Mouse (Mus musculus) liver, embryonic 16.5 days (tissue): ENCODE data around the gene Hspb3. TPM values are rescaled to one million over a fixed set of nuclear protein-coding genes. Genes with fewer than 3 reads are reported as not detected.
A peak's percentile ranks its signal among the peaks of the same experiment; 100 is the strongest.

Experiments
- ATAC-seq: fragments of 200-750 bp; cut with Nextera tagmentation; 2 replicates; pipeline ENCODE4 v1.8.0; 2017; ENCODE audit warnings: low read depth, mild to moderate bottlenecking, moderate number of reproducible peaks, moderate library complexity
- H3K27ac ChIP-seq: fragments of 300-500 bp; sonication (generic); 2 replicates; pipeline ENCODE4 v1.5.1; 2014; ENCODE audit warnings: mild to moderate bottlenecking, low read length
- H3K27me3 ChIP-seq: fragments of 300-500 bp; sonication (generic); 2 replicates; pipeline ENCODE4 v1.6.1; 2014; ENCODE audit warnings: low read depth, low read length, mixed read lengths; ENCODE audit not compliant: control insufficient read depth, insufficient read depth
- H3K36me3 ChIP-seq: fragments of 300-500 bp; sonication (generic); 2 replicates; pipeline ENCODE4 v1.6.1; 2014; ENCODE audit warnings: mild to moderate bottlenecking; ENCODE audit not compliant: control insufficient read depth, insufficient read depth
- H3K4me1 ChIP-seq: fragments of 300-500 bp; sonication (generic); 2 replicates; pipeline ENCODE4 v1.6.1; 2014; ENCODE audit warnings: low read depth, low read length, mixed read lengths; ENCODE audit not compliant: control insufficient read depth
- H3K4me2 ChIP-seq: fragments of 300-500 bp; sonication (generic); 2 replicates; pipeline ENCODE4 v1.6.1; 2014; ENCODE audit warnings: low read depth, low read length, mixed read lengths
- H3K4me3 ChIP-seq: fragments of 300-500 bp; sonication (generic); 2 replicates; pipeline ENCODE4 v1.5.1; 2014; ENCODE audit warnings: low read depth, mild to moderate bottlenecking, low read length
- H3K9ac ChIP-seq: fragments of 300-500 bp; sonication (generic); 2 replicates; pipeline ENCODE4 v1.6.1; 2014; ENCODE audit warnings: low read depth, low read length
- H3K9me3 ChIP-seq: fragments of 300-500 bp; sonication (generic); replicated peaks from 2 replicates; pipeline ENCODE4 v1.6.1; 2016; ENCODE audit warnings: low read length; ENCODE audit not compliant: control insufficient read depth
- WGBS: fragments of 180-500 bp; shearing (Covaris S2); extraction: QIAGEN DNeasy Blood & Tissue Kit; methylation state at CpG from one replicate; pipeline ENCODE4 v1.1.7; 2014; ENCODE audit not compliant: insufficient replicate concordance; 5-methylcytosine and 5-hydroxymethylcytosine counted together
- polyA plus RNA-seq: library from polyadenylated mRNA; unstranded; fragments of >200 nt; fragmentation: Nextera tagmentation; extraction: Ambion mirVana; gene quantifications from 2 replicates; pipeline ENCODE4 v1.2.1, GENCODE M21; 2015

The Hspb3 gene
- 0.35 and 0.70 TPM in 2 replicates for polyA plus RNA-seq

- Histone ChIP-seq H3K4me1 (no peaks in the 10 kb centered on the region), H3K27me3 (no peaks in the 10 kb centered on the region), H3K9me3 (no peaks in the 10 kb centered on the region), H3K36me3 (no peaks in the 10 kb centered on the region), H3K4me2 (no peak within 1 kb of the TSS), H3K4me3 (no peak within 1 kb of the TSS), H3K27ac (no peak within 1 kb of the TSS), H3K9ac (no peak within 1 kb of the TSS)
- no peak for ATAC-seq
- WGBS: 58% methylated on average over 28 of the region's 28 CpGs
These were observed at the start of gene Hspb3 for GRCm38 (mm10) chr13:113663151-113663779. Gene Hspb3, minus strand, starts transcription at chr13:113663676.

GRCm38 (mm10) chr13:113713186-113713585 lies 49.7 kb upstream of the Hspb3 start:
- no peaks in the 10 kb centered on the region for H3K4me1 ChIP-seq
- H3K9me3 ChIP-seq: no peaks in the 10 kb centered on the region
- H3K4me2 ChIP-seq: no peak overlapping the region
- no peaks in the 10 kb centered on the region for H3K27me3 ChIP-seq
- no peak overlapping the region for H3K9ac ChIP-seq
- no peak for ATAC-seq
- 67% methylated on average over 3 of the region's 3 CpGs for WGBS
- no peak overlapping the region for H3K27ac ChIP-seq
- no peaks in the 10 kb centered on the region for H3K36me3 ChIP-seq
- H3K4me3 ChIP-seq: no peak overlapping the region

- Histone ChIP-seq H3K9me3 (no peaks in the 10 kb centered on the region), H3K27ac (no peak overlapping the region), H3K27me3 (no peaks in the 10 kb centered on the region), H3K4me2 (no peak overlapping the region), H3K36me3 (no peaks in the 10 kb centered on the region), H3K9ac (no peak overlapping the region), H3K4me1 (no peaks in the 10 kb centered on the region), H3K4me3 (no peak overlapping the region)
- WGBS: 30% methylated on average over 4 of the region's 4 CpGs
- no peak for ATAC-seq
These were observed 42.7 kb upstream of the Hspb3 start for GRCm38 (mm10) chr13:113706183-113706582.

GRCm38 (mm10) chr13:113701185-113701584 lies 37.7 kb upstream of the Hspb3 start:
- H3K9me3 ChIP-seq: no peaks in the 10 kb centered on the region
- H3K4me2 ChIP-seq: no peak overlapping the region
- 77% methylated on average over 3 of the region's 3 CpGs for WGBS
- H3K27me3 ChIP-seq: no peaks in the 10 kb centered on the region
- no peak for ATAC-seq
- H3K9ac ChIP-seq: no peak overlapping the region
- no peaks in the 10 kb centered on the region for H3K36me3 ChIP-seq
- no peaks in the 10 kb centered on the region for H3K4me1 ChIP-seq
- no peak overlapping the region for H3K27ac ChIP-seq
- no peak overlapping the region for H3K4me3 ChIP-seq

GRCm38 (mm10) chr13:113699928-113700327 lies 36.5 kb upstream of the Hspb3 start:
- Histone ChIP-seq H3K36me3 (no peaks in the 10 kb centered on the region), H3K9me3 (no peaks in the 10 kb centered on the region), H3K4me3 (no peak overlapping the region), H3K27me3 (no peaks in the 10 kb centered on the region), H3K9ac (no peak overlapping the region), H3K4me2 (no peak overlapping the region), H3K27ac (no peak overlapping the region), H3K4me1 (no peaks in the 10 kb centered on the region)
- WGBS: 84% methylated on average over 8 of the region's 8 CpGs
- no peak for ATAC-seq

- WGBS: 33% methylated on average over 11 of the region's 11 CpGs
- Histone ChIP-seq H3K4me1 (no peaks in the 10 kb centered on the region), H3K27me3 (no peaks in the 10 kb centered on the region), H3K36me3 (no peaks in the 10 kb centered on the region), H3K4me3 (no peak overlapping the region), H3K4me2 (no peak overlapping the region), H3K9ac (no peak overlapping the region), H3K27ac (no peak overlapping the region), H3K9me3 (no peaks in the 10 kb centered on the region)
- peak; percentile 95 for ATAC-seq
These were observed 36.0 kb upstream of the Hspb3 start for GRCm38 (mm10) chr13:113699415-113699873.

GRCm38 (mm10) chr13:113696838-113697321 lies 33.4 kb upstream of the Hspb3 start:
- Histone ChIP-seq H3K9me3 (no peaks in the 10 kb centered on the region), H3K9ac (no peak overlapping the region), H3K27me3 (no peaks in the 10 kb centered on the region), H3K4me3 (no peak overlapping the region), H3K27ac (no peak overlapping the region), H3K36me3 (no peaks in the 10 kb centered on the region), H3K4me1 (no peaks in the 10 kb centered on the region), H3K4me2 (no peak overlapping the region)
- ATAC-seq: no peak
- WGBS: 50% methylated on average over 4 of the region's 4 CpGs

GRCm38 (mm10) chr13:113693383-113693782 lies 29.9 kb upstream of the Hspb3 start:
- H3K27ac ChIP-seq: no peak overlapping the region
- WGBS: 18% methylated on average over 6 of the region's 6 CpGs
- no peaks in the 10 kb centered on the region for H3K4me1 ChIP-seq
- ATAC-seq: no peak
- H3K36me3 ChIP-seq: no peaks in the 10 kb centered on the region
- no peak overlapping the region for H3K4me3 ChIP-seq
- no peaks in the 10 kb centered on the region for H3K27me3 ChIP-seq
- H3K4me2 ChIP-seq: no peak overlapping the region
- no peaks in the 10 kb centered on the region for H3K9me3 ChIP-seq
- no peak overlapping the region for H3K9ac ChIP-seq

GRCm38 (mm10) chr13:113691644-113692043 lies 28.2 kb upstream of the Hspb3 start:
- Histone ChIP-seq H3K36me3 (no peaks in the 10 kb centered on the region), H3K27me3 (no peaks in the 10 kb centered on the region), H3K4me1 (no peaks in the 10 kb centered on the region), H3K9ac (no peak overlapping the region), H3K27ac (no peak overlapping the region), H3K4me3 (no peak overlapping the region), H3K4me2 (no peak overlapping the region), H3K9me3 (no peaks in the 10 kb centered on the region)
- ATAC-seq: no peak
- 20% methylated on average over 9 of the region's 9 CpGs for WGBS
